Mouse (Mus musculus) left cerebral cortex, postnatal 4 days (tissue): ENCODE results near the gene Casp9. TPM values are rescaled to one million over a fixed set of nuclear protein-coding genes. Genes with fewer than 3 reads are reported as not detected.

ENCODE experiments used
- DNase-seq: peaks from one replicate; pipeline ENCODE4 v3.0.0-alpha.2; 2022
- intact Hi-C: fragments of 180-260 bp; cut with DNase I; formaldehyde crosslinking; loops from one replicate; pipeline ENCODE4 v1.15.1; 2025
- total RNA-seq, 2 experiments: library from RNA; stranded (reverse); gene quantifications; 2 replicates each; pipeline ENCODE4 v1.2.3; 2021

Casp9 gene
- total RNA-seq, 2 experiments from 2014 or later, result 26.9 to 29.7 TPM

DNA sequence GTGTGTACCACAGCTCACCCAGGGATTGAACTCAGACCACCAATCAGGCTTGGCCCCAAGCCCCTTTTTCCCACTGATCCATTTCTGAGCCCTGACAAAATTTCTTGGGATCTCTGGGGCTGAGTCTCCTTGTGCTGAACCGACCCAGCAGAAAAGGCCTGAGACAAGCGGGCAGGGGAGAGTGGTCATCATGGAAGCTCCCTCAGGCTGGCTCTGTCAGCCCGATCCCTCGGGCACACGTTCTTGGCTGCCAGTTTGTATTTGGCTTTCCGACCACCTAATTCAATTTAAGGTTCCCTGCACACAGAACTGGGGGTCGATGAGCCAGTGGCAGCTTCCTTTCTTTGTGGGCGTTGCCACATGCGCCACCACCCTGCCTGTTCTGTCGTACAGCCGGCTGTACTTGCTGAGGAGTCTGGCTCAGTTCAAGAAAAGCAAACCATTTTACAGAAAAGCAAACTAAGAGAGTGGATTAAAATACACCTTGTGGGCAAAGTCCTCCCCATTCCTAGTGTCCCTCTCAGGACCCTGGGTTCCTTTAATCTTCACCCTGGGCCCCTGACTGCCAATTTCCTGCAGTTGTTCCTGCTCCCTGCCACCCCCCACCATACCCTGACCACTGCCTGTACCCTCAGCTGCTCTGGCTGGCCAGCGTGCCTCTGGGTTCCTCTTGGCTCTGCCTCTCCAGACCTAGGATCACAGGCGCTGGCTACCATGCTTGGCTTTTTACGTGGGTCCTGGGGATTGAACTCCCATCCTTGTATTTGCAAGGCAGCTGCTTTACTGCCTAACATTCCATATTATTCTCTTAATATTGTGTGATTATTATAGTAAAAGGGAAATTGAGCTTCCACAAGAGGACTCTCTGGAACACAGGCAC lies 23.6 kb downstream of the Casp9 start:
- DNase-seq, result peak; percentile 19
- intact Hi-C loops, result no loop called here

DNA sequence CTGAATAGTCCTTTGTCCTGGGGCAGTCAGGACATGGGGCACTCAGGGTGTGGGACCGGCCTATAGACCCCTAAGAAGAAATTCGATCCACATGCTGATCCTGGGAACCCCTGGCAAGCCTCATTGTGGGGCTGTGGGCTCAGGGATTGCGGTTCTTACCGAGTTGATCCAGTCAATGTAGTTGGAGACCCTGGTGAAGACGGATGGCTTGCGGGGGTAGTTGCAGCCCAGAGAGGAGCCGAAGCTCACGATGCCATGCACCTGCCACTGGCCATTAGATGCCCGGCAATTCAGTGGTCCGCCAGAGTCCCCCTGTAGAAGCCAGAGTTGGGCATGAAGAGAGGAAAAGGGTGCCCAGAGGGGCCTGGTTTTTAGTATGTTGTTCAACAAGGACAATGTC lies 24.3 kb downstream of the Casp9 start:
- intact Hi-C loops, result no loop called here
- no peak for DNase-seq

- intact Hi-C loops, result no loop called here
- no peak for DNase-seq
Observed at GRCm38 (mm10) chr4:141818861-141819260, 25.4 kb downstream of the Casp9 start.

- intact Hi-C loops, result no loop called here
- DNase-seq, result no peak
Observed at GRCm38 (mm10) chr4:141819316-141819715, 25.9 kb downstream of the Casp9 start.

- DNase-seq, result no peak
- intact Hi-C loops, result no loop called here
Observed at GRCm38 (mm10) chr4:141821178-141821577, 27.8 kb downstream of the Casp9 start.

- no peak for DNase-seq
- intact Hi-C loops, result no loop called here
Observed at GRCm38 (mm10) chr4:141822089-141822488, 28.7 kb downstream of the Casp9 start.

- no peak for DNase-seq
- intact Hi-C loops, result no loop called here
Observed at GRCm38 (mm10) chr4:141822979-141823378, 29.6 kb downstream of the Casp9 start.

DNA sequence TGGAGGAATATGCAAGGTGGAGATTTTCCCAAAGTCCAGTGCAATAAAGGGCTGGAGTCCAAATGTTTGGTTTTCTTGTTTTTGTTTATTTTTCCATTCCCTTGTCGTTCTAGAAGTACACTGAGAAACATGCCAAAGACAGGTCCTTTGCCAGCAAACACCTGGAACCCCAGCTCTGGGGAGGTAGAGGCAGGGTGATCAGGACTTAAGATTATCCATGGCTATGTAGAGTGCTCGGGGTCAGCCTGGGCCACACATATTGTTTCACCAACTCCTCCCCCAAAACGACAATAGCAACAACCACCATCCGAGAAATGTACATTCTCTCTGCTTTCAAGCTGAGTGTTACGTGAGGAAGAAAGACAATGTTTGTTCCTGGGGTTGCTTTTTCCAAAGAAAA lies 32.6 kb downstream of the Casp9 start, which contains the start of gene Cela2a:
Gene Cela2a, minus strand, starts transcription at position 101 of the 400 bp plus-strand sequence.
- intact Hi-C loops, result no loop called here
- DNase-seq, result no peak

DNA sequence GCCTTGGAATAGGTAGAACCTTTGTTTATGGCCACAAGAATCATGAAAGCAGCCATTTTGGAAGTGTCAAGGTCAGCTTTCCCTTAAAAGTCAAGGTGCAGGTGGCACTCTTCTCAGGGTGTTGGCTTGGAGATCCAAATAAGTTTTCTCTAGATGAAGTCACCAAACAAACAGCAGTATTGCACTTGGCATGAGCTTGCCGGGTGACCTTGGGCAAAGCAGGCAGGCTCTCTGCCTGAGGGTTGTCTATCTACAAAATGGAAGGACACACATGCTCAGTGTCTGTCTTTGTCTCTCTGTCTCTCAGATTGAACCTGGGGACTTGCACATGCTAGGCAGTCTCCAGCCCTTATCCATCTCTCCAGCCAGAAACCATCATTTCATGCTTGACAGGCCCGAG lies 34.0 kb downstream of the Casp9 start:
- no peak for DNase-seq
- intact Hi-C loops, result no loop called here

DNA sequence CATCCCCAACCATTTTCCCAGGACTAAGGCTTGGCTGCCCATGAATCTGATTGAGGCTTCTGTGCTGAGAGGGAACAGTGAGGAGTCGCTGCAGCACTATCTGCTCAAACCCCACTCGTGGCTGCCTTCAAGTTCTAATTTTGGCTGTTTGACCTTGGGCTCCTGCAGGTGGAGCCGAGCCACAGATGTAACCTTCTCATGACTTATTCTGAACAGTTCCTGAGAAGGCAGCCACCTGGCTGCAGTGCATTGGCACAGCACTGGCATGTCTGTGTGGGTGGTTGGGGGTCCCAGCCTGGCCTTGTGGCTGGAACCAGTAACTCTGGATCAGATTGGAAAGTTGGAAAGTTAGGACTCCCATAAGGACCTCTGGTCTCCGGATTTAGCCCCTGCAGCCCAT lies 34.8 kb downstream of the Casp9 start:
- intact Hi-C loops, result no loop called here
- no peak for DNase-seq

GRCm38 (mm10) chr4:141830381-141830780 lies 37.0 kb downstream of the Casp9 start:
- no peak for DNase-seq
- intact Hi-C loops, result no loop called here

DNA sequence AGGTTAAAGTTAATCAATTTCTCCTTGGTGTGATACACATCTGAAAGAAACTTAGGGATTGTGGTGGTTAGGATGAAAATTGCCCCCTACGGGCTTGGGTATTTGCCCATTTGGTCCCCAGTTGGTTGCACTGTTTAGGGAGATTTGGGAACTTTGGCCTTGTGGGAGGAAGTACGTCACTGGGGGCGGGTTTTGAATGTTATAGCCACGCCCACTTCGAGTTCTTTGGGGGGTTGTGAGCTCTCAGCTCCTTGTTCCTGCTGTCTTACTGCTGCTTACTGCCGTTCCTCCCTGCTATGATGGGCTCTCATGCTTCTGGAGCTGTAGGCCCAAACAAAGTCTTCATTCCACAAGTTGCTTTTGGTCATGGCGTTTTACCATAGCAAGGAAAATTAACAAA lies 37.9 kb downstream of the Casp9 start:
- DNase-seq, result no peak
- intact Hi-C loops, result no loop called here

DNA sequence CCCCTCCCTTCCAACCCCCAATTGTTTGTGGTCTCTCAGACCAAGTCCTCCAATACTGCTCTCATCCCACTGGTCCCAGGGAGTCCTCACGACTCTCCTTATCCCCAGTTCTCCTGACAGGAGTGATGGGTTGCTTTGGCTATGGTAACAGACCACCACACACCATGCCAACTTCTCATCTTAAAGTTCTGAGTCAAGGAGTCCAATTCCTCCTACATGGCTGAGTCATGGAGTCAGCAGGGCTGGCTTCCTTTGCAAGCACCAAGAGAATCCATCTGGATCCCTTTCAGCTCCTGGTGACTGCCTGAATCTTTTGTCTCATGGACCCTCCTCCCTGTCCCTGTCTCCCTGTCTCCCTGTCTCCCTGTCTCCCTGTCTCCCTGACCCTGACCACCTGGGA lies 40.5 kb downstream of the Casp9 start:
- intact Hi-C loops, result no loop called here
- DNase-seq, result no peak

DNA sequence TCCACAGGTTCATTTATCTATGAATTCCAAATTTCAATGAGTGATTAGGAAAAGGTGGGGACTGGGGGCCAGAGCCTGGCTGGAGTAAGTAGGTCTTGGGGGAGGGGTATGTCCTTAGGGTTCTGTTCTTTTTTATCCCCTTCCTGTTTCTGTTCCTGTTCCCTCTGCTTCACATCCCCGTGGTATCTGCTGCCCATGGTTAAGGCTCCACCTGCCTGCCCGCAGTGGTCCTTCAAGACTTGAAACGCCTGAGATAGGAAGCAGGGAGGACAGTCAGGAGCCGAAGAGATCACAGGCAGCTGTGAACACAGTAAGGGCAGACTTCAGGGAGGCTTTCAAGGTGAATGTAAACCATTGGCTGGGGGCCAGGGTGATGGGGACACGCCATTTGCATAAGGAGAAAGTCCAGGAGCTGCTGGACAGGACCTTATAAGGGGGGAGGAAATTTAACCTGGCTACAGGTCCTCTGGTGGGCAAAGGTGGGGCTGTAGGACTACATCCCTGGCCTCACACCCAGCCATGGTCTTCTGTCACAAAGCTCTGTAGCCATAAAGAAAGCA lies 41.2 kb downstream of the Casp9 start:
- intact Hi-C loops, result no loop called here
- no peak for DNase-seq

GRCm38 (mm10) chr4:141845999-141846398 lies 52.6 kb downstream of the Casp9 start, which contains the start of gene Ctrc:
Gene Ctrc (minus strand): TSS chr4:141846359.
- DNase-seq, result no peak
- intact Hi-C loops, result loop anchor here (10.0 kb wide), 1 partner anchor 231 kb away; the partner anchor contains the start of gene Tmem82

GRCm38 (mm10) chr4:141853437-141853836 lies 60.0 kb downstream of the Casp9 start:
- peak; percentile 69 for DNase-seq
- intact Hi-C loops, result no loop called here

- intact Hi-C loops, result no loop called here
Observed at GRCm38 (mm10) chr4:141857422-141857930, 64.1 kb downstream of the Casp9 start.

GRCm38 (mm10) chr4:141858501-141858900 lies 65.1 kb downstream of the Casp9 start:
- intact Hi-C loops, result no loop called here
- DNase-seq, result no peak

More at GRCm38 (mm10) chr4:141857422-141857930, 64.1 kb downstream of the Casp9 start:
- peak; percentile 83 for DNase-seq

GRCm38 (mm10) chr4:141859351-141859750 lies 65.9 kb downstream of the Casp9 start:
- DNase-seq, result no peak
- intact Hi-C loops, result no loop called here

DNA sequence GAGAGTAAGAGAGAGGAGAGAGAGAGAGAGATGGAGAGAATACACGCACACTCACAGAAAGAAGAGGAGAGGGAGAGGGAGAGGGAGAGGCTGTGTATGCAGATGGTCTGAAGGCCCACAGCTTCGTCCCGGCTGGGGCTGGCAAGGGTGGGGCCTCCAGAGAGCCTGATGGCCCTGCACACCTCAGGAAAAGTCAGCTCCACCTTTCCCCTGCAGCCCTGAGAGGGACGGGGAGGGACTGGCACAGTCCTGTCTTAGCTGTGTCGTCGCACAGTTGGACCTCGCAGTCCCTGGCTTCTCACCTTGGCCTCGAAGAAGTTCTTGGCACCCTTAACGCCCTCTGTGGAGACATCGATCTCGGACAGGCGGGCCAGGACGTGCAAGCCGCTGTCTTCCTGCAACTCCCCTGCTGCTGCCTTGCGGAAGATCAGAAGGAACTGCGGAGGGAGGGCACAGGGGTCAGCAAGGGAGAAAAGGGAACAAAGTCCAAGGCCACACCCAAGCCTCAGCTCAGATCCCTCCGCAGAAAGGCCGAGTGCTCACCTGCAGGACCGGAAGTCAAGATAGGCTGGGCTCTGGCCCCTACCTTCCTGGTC lies 66.9 kb downstream of the Casp9 start:
- no peak for DNase-seq
- intact Hi-C loops, result no loop called here

DNA sequence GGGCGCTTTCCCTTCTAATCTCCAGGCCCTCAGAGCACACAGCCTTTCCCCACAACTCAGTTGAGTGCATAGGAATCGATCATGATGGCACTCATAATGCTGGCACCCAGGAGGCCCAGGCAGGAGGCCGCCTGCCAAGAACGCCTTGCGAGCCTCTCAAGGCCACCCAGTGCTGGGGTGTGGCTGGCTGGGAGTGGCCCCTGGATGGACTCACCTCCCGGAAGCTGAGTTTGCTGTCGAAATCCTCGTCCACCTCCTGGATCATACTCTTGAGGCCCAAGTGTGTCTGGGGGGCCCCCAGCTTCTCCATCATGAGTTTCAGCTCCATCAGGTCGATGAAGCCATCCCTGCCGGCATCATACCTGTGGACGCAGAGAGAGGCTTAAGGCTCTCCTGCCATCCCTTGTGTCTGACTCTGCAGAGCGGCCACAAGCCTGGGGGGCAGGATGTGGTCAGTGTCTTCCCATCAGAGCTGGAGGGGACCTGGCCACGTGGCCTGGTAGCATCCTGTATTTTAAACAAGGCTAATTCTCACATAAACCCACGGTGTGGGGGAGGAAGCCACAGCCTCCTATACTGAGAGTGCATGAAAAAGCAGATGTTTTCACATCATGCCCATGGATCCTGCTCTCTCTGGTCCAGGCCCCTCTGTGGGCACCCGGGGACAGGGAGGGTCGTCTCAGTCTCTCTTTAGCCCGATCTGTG lies 68.3 kb downstream of the Casp9 start:
- no peak for DNase-seq
- intact Hi-C loops, result no loop called here
